Mouse (Mus musculus) kidney, postnatal 36 days (tissue): ENCODE measurements at regions not wholly inside any gene's neighbourhood (a gene's known extent, or its start where the extent isn't known, plus 50 kb on each side); places are given as distances from the start of the nearest gene placed in this dataset.

Experiments used
- DNase-seq, 2 experiments: peaks; one replicate each; pipeline ENCODE4 v3.0.0; 2021 to 2022; ENCODE audit warnings: mixed read lengths in 2 of 2

DNA sequence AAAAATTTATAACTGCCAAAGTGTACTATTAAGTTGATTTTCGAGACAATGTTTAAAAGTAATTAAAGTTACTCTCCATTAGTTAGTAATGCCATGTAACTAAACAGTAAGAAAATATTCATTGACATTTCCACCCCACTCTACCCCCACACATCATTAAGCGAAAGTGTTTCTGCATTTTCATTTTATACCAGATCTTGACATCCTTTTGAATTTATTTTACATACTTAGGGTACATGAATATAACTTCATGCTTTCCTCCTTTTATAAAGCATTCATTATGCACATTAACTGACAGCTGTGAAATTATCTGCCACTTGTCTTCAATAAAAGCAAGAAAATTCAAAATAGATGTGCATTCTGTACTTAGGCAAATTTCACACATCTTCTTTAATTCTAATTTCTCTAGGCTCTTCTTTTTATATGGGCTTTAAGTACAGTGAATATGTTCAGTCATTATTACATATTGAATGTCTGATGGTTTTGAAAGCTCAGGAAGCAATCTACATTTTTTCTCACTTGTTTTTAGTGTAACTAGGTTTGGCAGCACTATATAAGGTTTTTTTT lies 526.5 kb downstream of the Epha5 start:
- no peak for DNase-seq

DNA sequence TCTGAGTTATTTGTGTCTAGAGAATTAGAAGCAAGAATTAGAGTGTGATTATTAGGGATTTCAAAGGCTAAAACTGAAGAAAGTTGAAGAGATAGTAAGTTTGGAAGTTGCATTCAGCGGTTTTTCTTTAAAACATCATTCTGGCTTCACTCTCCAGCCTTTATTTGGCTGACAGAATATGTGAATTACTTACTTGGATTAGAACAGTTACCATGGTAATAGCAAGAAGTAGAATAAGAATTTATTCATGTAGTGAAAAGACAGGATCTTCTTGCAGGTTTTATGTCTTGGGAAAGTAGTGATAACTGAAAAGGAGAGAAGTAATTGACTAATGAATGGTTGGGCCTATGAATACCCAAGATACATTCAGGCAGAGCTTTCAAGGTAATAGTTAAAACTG lies 517.1 kb upstream of the Tecrl start:
- DNase-seq: no peak

DNA sequence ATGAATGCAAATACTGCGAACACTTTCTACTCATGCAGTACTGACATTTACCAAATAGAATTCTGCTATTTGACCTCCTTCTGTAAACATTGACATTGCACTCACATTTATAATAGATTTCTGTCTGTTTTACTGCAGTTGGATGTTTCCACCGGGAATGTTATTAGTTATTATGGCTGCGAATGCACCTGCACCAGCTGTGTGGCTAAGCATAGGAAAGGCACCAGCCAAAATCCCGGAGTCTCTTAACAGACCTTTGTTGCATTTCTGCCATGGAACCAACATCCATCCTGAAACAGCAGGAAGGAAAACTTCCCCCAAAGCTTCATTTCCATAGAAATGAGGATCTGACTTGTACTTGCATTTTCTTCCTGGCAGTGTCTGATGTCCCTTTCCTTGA lies 513.4 kb upstream of the Tecrl start:
- no peak for DNase-seq

DNA sequence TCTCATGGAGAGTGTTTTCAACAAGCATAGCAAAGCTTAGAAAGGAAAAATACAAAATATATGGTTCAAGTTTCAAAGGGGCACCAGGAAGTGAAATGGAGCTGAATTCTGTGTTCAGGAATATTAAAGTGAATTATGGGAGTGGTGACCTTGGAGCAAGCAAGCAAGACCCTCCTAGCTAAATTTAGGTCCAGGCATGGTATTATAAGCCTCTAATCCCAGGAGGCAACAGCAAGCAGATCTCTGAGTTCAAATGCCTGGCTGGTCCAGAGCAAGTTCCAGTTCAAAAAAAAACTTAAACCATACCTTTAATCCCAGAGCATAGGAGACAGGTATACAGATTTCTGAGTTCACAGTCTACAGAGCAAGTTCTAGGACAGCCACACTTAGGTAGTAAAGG lies 506.7 kb upstream of the Tecrl start:
- no peak for DNase-seq

DNA sequence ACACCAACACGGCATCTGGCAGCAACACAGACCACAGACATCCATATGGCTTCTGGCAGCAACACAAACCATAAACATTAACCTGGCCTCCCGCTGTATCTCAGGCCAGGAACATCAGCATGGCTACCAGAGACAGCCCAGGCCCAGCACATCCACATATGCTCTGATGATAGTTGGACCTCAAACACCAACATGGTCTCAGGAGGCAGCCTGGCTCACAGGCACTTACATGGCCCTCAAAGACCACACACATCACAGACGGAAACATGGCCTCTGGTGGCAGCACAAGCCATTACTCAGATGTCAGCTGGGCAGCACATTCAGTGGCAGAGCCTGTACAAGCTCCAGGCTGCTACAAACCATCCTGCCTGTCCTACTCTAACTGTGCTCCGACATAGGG lies 497.0 kb upstream of the Tecrl start:
- no peak for DNase-seq

DNA sequence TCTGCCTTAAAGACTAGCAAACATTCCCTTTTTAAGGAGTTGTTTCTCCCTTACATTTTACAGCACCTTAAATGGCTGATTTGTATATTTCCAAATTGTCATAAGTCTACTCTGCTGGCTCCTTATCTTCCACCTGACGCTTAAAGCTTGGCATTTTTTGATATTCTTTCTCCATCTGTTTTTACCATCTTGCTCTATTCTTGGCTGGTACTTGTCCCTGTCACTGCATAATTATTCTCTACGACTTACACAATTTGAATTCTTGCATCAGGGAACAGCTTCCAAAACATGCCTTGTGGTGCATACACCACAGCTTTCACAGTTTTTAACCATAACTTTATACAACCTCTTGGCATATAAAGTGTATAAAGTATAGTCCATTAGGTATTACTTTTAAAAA lies 471.6 kb upstream of the Tecrl start:
- no peak for DNase-seq

DNA sequence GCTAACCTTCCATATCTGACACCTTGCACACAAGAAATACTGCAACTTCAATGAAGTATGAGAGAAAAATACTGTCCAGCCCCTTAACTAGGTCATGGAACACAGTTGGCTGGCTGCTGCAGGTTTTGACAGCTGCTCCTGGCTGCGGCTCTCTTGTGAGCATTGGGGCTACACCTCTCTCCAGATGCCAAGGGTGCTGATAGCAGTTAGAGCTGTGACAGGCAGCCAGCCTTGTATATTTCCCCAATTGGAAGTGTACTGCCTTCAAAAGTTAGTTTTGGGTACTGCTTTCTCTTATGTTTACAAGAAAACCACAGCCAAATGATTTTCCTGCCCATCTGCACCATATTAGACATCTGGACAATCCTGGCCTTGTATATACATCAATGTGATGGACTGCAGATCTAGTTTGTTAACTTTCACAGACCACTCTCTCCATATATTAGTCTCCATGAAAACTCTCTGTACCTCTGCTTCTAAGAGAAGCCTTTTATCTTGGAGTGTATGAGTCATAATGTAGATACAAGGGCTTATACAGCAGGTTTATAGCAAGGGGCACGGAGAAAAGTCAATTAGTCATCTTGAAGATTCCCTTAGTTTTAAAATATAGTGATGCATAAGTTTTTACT lies 470.0 kb upstream of the Tecrl start:
- no peak for DNase-seq

DNA sequence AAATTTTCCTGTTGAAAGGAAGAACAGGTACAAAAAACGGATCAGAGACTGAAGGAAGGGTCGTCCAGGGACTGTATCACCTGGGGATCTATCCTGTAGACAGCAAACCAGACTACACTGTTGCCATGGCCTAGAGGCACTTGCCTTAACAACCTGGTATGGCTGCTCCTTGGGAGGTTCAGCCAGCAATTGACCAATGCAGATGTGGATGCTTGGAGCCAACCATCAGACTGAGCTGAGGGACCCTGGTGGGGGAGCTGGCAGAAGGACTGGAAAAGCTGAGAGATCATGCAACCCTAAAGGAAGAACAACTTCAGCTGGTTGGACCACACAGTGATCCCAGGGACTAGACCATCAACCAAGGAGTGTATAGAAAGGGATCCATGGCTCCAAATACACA lies 456.3 kb upstream of the Tecrl start:
- no peak for DNase-seq

DNA sequence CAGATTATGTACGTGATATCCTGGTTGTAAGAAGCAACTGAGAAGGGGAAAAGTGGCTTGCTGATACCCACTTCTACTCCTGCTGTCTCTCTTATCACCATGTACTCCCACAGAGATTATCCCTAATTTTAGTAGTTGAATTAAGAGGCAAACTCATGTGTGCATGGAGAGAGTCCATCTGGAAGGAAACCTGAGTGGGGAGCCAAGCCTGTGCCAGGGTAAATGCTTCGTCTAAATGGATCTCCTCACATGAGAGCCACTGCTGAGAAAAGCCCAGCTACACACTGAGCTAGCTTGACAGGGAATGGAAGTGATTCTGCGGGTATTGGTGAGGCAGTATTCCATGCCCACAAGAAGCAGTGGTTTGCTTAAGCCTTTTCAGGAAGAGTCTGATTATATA lies 445.0 kb upstream of the Tecrl start:
- no peak for DNase-seq

DNA sequence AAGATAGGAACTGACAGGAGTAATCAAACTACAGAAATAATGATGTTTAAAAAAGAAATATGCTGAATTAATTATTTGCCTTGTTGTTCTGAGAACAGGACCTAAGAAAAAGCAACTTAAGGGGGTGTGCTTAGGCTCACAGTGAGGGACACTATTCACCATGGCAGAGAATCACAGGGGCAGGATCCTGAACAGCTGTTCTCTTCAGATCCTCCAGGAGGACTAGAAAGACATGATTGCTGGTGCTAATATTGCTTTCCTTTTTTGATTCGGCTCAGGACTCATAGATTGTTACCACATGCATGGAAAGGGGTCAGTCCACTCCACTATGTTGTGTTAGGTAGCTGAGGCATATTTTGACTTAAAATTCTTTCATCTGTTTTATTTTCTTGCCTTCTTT lies 425.4 kb upstream of the Tecrl start:
- no peak for DNase-seq

DNA sequence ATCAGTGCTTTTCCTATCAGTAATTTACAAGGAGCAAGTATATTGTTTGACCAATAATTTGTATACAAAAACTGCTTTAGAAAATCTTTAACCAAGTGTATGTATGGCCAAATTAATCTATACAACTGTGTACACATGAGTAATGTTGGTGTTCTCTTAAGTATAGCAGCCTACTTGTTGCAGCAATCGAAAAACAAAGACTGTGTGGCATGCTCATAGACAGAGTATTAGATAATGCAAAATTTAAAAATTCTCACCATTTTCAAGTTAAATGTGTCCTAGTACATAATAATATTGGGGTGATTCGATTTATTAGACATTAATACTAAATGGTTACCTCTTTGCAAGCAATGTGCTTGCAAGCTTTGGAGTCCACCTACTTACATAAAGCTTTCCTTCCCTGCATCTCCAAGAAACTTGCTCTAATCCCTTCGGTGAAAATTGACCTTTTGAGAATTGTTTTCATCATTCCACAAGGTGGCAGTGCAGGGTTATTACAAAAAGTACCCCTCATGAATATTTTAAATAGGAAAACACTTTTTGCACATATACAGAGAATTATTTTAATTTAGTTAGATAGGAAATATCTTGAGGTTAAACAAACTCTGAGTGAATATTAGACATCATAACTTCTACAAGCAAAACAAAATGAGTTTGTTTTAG lies 423.4 kb upstream of the Tecrl start:
- no peak for DNase-seq

DNA sequence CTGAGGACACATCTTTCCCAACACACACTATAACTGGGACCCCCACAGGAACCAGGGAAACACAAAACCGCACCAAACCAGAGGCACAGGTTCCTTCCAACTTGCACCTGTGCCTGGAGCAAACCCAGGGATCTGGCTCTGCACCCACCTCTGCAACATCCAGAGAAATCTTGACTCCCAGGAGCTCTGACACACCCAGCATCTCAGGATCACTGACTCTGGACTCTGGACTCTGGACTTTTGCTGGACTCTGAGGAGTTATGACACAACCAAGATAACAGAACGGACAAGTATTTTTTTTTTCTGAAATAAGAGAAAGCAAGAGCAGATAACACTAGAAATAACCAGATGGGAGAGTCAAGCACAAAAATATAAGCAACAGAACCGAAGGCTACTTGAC lies 386.9 kb upstream of the Tecrl start:
- DNase-seq: peak in 1 of 2 experiments; percentile 18

DNA sequence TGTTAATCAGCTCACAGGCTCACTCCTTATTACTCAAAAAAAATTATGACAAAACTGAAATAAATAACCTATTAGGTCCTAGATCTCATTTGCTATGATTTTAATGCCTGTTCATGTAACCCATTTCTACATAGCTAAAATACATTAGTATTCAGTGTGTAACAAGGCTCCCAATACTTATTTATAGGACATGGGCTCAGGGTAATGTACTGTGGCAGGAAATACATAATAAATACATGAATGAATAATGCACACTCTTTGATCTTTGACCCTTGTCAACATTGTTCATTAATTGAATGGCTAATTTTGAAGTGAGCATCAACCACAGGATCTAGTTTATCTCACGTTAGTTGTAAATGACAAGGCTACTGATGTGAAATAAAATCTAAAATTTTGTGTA lies 340.4 kb upstream of the Tecrl start:
- DNase-seq: no peak

DNA sequence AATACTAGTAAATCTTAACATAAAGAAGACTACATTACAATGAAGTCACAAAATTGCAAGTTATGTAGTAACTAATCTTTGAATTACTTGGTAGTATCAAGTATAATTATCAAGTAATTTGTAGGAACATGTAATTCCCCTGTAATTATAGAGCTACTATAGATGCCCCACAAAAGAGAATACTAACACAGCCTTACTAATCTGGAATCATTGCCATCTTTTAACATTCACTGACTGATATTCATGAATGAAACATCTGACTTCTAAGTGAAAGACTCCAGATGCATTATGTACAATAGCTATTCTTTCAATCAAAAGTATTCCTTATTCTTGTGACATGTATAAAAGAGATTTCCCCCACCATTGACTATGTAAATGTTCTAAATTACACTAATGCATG lies 337.3 kb upstream of the Tecrl start:
- DNase-seq: no peak

DNA sequence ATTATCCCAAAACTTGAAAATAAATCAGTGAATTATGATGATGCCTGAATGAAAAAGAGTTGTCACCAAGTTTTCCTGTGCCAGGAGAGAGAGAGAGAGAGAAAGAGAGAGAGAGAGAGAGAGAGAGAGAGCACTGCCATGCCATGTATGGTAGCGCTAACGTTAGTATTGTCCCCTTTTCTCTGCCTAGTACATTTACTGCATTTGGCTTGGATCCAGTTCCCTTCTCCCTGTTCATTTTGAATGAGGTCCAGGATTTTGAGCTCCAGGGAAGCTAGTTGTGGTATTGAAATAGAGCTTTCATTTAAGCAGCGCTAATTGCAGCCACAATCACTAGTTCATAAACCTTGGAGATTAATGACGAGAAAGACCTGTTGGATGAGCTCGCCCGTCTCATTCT lies 323.4 kb upstream of the Tecrl start:
- DNase-seq: no peak

DNA sequence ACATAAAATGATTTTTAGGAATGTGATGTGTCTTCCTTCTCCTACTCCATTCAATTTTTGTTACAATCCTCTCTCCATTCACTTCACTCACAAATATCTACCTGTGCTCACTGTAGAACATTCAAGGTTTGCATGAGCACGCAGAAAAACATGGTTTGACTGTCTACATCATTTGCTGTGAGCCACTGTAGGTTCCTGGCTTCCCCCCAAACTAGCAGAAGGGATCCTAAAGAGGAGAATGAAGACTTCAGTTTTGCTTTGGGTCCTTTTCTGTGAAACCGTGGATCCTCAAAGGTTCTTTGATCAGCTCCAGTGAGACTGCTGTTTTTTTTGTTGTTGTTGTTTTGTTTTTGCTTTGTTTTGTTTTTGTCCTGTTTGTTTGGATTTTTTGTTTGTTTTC lies 304.1 kb upstream of the Tecrl start:
- DNase-seq: no peak

DNA sequence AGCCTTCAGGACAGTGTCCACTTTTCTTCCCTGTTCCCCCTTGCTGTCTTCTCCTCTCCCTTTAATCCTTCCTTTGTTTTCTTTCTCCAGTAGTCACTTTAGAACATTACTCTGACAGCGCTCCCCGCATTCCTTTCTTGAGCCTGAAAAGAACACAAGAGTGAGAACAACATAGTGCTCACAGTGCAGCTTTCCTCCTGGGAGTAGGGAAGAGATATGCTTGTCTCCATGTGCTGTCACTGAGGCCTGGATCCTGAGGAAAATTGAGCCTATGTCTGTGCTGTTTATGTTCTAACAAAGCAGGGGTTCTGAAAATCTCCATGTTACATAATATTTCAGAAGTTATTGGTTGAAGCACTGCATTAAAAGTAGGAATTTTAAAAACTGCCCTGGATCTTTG lies 296.3 kb upstream of the Tecrl start:
- no peak for DNase-seq

DNA sequence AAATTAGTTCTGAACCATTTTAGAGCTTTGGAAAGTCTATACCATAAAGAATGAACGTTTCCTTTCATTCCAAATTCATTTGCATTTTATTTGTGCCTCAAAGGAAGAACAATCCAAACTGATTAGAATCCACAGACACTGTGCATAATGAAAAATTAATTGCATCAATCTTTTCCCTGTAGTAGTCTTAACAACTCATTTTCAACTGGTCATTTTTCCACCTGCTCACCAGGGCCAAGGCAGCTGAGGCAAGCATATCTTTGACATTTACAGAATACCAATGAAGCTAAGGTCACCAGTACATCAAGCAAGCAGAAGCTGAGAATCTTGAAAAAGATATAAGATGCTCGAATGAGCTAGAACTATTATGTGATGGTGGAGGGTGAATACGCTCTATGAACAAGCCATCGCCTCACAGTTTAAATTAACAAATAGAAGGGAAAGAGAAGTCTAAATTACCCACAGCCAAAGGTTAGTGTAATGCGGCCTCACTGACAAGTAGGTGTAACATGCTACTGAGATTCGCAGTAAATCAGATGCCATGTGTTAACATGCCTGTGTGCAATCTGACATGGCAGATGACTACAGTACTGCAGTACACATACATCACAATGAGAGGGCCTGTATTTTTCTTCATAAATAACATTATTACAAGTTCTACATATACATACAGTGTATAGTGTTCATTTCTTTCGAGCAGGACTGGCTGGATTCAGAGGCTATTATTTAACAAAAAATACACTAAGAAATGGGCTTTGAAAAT lies 267.8 kb upstream of the Tecrl start:
- no peak for DNase-seq

DNA sequence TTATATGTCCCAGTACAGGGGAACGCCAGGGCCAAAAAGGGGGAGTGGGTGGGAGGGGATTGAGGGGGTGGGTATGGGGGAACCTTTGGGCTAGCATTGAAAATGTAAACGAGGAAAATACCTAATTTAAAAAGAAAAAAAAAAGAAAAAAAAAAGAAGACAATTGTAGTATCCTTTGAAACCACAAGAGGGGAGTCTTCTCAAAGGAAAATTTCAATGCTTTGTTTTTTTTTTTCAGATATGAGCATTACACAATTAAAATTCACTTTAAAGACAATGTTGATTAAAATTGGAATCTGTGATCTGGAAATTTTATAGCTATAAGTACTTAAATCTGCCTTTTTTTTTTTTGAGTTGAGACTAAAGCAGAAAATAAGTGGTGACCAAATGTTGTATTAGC lies 255.8 kb upstream of the Tecrl start:
- DNase-seq: no peak

DNA sequence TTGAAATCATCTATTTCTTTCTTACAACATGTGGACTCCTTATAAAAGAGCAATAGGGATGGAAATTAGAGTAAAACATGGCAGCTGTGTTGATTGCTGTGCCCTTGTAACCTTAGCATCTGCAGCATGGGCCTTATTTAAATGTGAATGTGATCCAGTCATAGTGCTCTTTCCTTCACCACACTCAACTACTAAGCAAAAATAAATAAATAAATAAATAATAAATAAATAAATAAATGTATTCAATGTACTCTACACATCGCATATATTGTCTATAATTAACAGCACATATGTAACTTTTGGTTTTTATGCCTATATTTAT lies 238.3 kb upstream of the Tecrl start:
- no peak for DNase-seq

DNA sequence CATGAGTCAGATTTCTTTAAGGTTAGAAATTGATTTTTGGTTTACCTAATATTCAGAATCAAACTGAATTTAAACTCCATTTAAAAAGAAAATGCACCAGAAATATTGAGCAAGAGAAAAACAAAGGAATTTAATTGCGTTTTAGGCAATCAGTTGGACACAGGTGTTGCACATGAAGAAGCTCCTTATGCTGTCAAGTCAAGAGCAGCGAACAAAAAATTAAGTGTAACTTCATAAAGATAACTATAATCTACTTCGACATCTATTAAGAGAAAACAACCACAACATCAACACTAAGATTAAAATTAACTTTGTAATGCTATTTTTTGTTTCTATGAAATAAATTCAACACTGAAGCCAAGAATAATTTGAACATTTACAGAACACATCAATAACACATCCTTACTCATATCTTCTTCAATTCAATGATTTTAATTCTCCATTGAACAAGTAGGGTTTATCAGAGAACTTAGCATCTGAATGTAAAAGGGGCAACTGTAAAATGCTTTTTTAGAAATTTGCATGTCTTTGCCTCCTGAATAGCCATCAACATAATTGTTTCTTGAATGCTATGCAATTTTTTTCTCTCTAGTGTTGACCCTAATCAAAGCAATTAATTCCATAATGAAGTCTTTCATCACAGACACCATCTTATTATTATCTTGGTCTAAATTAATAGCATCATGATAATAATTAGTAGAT lies 237.7 kb upstream of the Tecrl start:
- no peak for DNase-seq
